Mouse (Mus musculus): Measurements from ENCODE around the gene Gm28047. TPM values are rescaled to one million over a fixed set of nuclear protein-coding genes. Genes with fewer than 3 reads are reported as not detected.

The Gm28047 gene
- not detected for polyA plus RNA-seq (2014; fragmentation: Illumina TruSeq; extraction: RNeasy Lipid Tissue Mini Kit (QIAGEN cat#74804))

DNA sequence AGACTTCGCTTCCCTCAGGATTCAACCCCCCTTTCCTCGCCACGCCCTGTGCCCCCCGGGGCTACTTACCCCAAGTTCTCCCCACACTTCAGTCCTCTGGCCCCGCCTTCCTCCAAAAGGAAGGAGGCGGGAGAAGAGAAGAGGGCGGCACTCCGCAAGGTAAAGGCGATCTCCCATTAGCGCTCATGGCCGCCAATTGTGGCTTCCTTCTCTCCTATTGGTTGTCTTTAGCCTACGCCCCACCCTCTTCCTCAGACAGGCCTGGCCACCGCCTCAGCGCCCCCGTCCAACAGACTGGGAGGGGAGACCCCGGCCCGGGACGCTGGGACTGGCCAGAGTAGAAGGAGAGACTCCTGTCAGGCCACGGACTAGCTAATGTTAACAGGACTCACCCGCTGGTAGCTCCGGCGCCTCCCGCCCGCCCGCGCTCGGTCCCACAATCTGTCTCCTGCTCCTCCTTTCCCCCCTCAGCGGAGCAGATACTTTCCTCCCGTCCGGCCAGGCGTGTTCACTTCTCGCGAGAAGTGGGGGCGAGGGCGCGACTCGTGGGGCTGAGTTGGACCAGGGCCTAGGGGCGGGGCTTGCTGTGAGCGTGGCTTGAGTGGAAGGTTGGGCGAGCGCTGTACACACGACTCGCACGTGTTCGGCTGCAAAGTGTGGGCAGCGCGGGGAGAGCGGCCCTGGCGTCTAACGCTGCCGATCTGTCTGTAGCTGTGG lies at the start of gene Gm28047, which contains the start of gene Atf7:
Gm28047 (minus strand) TSS at position 98 of the 717 bp plus-strand sequence.
Atf7 (minus strand) TSS at position 495 of the 717 bp plus-strand sequence.

DNA sequence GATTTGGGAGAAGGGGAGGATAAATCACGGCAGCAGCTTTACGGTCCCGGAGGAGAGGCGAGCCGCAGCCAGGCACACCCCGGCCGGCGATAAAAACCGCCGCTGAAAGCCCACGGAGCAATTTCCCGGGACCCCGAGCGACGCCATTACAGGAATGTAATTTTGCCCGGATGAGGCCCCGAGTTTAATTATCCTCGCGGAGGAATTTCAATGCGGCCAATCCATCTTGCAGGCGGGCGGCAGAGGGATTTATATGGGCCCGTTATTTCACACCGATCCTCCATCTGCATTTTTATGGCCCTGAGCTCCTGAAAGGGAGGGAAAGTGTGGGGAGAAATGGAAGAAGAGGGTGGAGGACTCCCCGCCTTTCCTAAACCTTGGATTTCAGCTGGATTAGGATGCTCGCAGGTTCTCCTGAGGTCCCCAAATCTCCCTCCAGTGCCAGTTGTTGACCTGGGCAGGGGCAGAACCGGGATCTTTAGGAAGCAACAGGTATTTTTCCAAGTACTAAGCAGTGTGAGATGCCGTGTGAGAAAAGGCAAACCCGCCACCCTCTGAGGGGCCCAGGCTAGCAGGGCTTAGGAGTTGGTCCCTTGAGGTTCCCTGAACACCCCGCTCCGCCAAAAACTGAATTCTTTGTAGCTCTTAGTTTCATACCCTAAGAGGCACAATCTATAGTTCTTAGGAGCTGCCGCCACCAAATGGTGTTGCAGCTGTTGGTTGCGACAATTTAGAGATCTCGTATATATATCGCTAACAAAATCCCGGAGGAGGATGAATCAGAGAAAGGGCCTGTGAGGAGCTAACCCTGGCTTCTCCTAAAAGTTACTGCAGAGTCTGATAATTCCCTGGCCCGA lies 47.6 kb upstream of the Gm28047 start, which contains the start of gene Atp5g2:
Atp5g2 (minus strand) TSS at position 138 of the 857 bp plus-strand sequence.

DNA sequence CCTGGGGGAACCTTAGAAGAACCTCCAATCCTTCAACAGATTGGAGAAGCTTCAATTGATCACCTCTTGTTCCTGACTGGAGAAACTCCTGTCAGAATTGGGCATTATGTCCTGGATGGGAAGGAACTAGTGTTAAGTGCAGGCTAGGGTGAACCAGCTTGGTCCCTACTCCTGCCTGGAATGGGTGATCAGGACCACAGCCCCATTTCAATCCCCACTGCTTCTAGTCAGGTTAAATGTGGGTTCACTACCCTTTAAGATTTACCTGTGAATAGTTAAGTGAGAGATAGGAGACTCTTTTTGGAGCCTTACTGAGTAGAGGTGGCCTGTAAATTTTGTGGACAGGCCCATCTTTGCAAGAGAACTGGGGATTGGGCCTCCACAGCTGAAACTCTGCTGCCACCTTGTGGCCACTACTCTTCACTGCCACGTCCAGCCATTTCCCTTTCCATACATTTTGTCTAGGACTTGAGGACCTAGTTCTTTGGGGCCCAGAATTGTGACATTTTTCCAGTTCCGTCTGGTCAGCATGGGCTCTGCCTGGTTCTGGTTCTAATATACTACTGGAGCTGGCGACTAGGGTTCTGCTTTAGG lies 99.9 kb downstream of the Gm28047 start, which contains the start of gene Npff:
Npff (minus strand) TSS at position 51 of the 594 bp plus-strand sequence.

DNA sequence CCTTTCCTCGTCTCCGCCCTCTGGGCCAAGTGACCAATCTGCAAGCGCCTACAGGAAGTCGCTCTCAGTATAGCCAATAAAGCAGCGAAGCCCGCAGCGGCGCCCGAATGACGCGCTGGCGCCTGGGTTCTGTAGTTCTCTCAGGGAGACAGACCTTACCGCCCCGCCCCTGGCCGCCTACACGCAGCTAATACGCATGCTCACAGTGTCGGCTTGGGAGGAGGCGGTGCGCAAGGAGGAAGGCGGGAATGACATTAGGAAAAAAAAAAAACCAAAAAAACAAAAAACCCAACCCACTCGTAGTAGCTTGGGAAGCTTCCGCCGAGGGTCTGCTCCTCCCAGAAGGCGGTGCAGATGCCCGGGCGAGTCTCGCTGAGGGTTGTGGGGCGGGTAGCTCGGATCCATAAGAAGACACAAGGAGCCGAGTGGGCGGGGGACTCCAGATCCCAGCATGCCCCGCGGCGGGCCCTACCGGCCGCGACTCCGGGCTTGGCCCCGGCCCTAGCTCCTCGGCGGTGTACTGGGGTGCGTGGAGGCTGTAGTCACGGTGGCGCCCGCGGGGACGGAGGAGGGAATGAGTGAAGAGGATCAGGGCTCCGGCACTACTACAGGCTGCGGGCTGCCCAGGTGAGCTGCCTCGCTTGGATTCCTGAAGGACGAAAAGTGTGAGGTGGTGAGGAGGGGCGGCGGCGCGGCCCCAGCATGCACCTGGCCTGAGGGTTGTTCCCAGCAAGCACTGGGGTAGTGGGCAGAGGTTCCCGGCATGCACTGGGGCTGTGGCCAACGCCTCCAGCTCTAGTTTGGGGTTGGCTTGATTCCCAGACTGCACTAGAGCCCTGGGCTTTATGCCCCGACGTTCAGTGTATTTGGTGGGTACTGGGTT lies 106.7 kb downstream of the Gm28047 start, which contains the start of gene Tarbp2:
Tarbp2 (plus strand) TSS at position 217 of the 883 bp plus-strand sequence.

DNA sequence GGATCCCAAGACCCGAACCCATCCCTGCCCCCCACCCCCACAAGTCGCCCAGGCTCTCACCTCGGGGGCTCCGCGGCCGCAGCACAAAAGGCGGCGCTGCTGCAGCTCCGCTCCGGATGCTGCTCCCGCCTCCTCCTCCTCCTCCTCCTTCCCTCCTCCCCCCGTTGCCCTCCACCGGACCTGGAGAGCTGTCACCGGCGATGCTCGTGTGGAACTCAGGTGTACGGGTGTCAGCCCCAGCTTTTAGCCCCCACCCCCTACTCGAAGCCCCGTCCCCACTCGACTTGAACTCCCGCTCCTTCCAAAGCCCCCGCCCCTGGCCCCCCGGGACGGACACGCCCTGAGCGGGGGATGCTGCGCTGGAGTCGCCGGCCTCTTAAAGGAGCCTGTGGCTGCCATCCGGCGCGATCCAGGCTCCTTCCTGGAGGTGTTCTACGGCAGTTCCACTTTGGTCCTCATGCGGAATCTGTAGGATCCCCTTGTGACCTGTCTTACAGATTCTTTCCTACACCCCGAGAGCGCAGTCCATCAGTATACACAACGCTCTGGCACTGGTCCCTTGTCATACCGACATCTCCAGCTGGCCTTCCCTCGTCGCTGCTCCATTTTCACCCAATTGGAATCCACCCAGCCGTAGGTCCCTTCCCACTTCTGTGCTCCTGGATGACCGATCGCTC lies 108.0 kb downstream of the Gm28047 start, which contains the start of gene Map3k12:
Map3k12 (minus strand) TSS at position 337 of the 677 bp plus-strand sequence.

DNA sequence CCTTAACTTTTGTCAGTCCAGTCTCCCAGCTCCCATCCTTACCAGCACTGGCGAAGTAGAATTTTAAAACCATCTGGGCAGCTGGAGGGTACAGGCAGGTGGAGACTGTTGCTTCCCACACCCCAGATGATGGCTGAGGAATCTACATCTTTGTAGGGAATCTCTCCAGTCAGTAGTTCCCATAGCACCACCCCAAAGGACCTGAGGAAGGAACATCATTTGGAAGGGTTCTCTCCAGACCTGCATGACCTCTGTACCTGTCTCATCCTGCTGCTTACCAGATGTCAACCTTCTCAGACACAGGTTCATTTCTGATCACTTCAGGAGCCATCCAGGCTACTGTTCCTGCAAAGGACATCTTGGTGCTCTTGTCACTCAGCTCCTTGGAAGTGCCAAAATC lies 121.4 kb downstream of the Gm28047 start, which contains the start of gene Gm10337:
Gm10337 (plus strand) TSS at position 276 of the 400 bp plus-strand sequence.

Other genes with a start within 250 kb of the Gm28047 start
- gene Sp1, start 218.9 kb downstream of the Gm28047 start, polyA plus RNA-seq (2014; fragmentation: Illumina TruSeq; extraction: RNeasy Lipid Tissue Mini Kit (QIAGEN cat#74804)), result 167 TPM
- 1.1 TPM for gene Amhr2, start 179.7 kb downstream of the Gm28047 start, polyA plus RNA-seq (2014; fragmentation: Illumina TruSeq; extraction: RNeasy Lipid Tissue Mini Kit (QIAGEN cat#74804))
- gene Prr13, start 166.0 kb downstream of the Gm28047 start, polyA plus RNA-seq (2014; fragmentation: Illumina TruSeq; extraction: RNeasy Lipid Tissue Mini Kit (QIAGEN cat#74804)), result 37.5 TPM
- gene Pcbp2, start 154.5 kb downstream of the Gm28047 start, polyA plus RNA-seq (2014; fragmentation: Illumina TruSeq; extraction: RNeasy Lipid Tissue Mini Kit (QIAGEN cat#74804)), result 1,145 TPM
- gene Gm10337, start 121.3 kb downstream of the Gm28047 start, polyA plus RNA-seq (2014; fragmentation: Illumina TruSeq; extraction: RNeasy Lipid Tissue Mini Kit (QIAGEN cat#74804)), result not detected
- 5.3 TPM for gene Map3k12, start 108.0 kb downstream of the Gm28047 start, polyA plus RNA-seq (2014; fragmentation: Illumina TruSeq; extraction: RNeasy Lipid Tissue Mini Kit (QIAGEN cat#74804))
- gene Tarbp2, start 106.9 kb downstream of the Gm28047 start, polyA plus RNA-seq (2014; fragmentation: Illumina TruSeq; extraction: RNeasy Lipid Tissue Mini Kit (QIAGEN cat#74804)), result 0.66 TPM
- gene Npff, start 100.1 kb downstream of the Gm28047 start, polyA plus RNA-seq (2014; fragmentation: Illumina TruSeq; extraction: RNeasy Lipid Tissue Mini Kit (QIAGEN cat#74804)), result not detected
- gene Atf7, start 397 bp upstream of the Gm28047 start, polyA plus RNA-seq (2014; fragmentation: Illumina TruSeq; extraction: RNeasy Lipid Tissue Mini Kit (QIAGEN cat#74804)), result 68.1 TPM
- 19.7 TPM for gene Atp5g2, start 47.3 kb upstream of the Gm28047 start, polyA plus RNA-seq (2014; fragmentation: Illumina TruSeq; extraction: RNeasy Lipid Tissue Mini Kit (QIAGEN cat#74804))
- 119 TPM for gene Calcoco1, start 97.1 kb upstream of the Gm28047 start, polyA plus RNA-seq (2014; fragmentation: Illumina TruSeq; extraction: RNeasy Lipid Tissue Mini Kit (QIAGEN cat#74804))